In the genomic region with DNA sequence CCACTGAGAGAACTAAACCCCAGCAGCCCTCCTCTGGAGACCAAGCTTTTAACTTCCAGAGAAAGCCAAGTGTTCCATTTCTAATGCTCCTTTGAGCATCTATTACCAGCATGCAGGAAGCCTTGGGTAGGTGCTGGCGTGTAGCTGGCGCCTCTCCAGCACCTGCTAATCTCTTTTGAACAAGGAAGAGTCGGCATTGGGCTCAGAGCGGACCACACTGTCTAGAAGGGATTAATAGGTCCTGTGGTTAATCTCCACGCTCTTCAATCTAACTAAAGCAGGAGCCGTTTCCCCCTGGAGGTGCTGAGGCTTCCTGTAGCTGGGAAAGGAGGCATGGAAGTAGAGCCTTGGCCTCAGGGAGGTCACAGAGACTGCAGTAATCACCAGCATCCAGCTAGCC, we compare ENCODE assay signal across 23 mouse cellular contexts. TPM values are rescaled to one million over a fixed set of nuclear protein-coding genes. Genes with fewer than 3 reads are reported as not detected.
A peak's percentile ranks its signal among the peaks of the same experiment; 100 is the strongest.
DNase-seq lines count a peak whose midpoint lies in the region; ATAC-seq lines count a peak whose summit lies in the region.
"Had no signal": no experiment of that assay in that cellular context is flagged by ENCODE, and none has a peak within 500 bp of the region (broad histone marks: within the 10 kb centered on the region; RNA-seq: fewer than 3 reads in every experiment).

No protein-coding gene starts in this region.

- H3K9me3 ChIP-seq in forebrain, embryonic 13.5 days (replicated peaks), result no peaks in the 10 kb centered on the region
- H3K9me3 ChIP-seq in forebrain, embryonic 16.5 days (ENCODE audit: control insufficient read depth, low read length), result no peaks in the 10 kb centered on the region
- H3K9me3 ChIP-seq in midbrain, embryonic 10.5 days (replicated peaks), result no peaks in the 10 kb centered on the region
- no peaks in the 10 kb centered on the region for H3K9me3 ChIP-seq in midbrain, embryonic 11.5 days (ENCODE audit: control insufficient read depth, low read length)
- H3K9me3 ChIP-seq: embryonic facial prominence, embryonic 12.5 days; heart, embryonic 15.5 days; intestine, embryonic 15.5 days; limb, embryonic 10.5 days had no signal

- ATAC-seq in forebrain, embryonic 13.5 days, result no peak
- no peak for ATAC-seq in forebrain, embryonic 16.5 days
- no peak for ATAC-seq in midbrain, embryonic 11.5 days (ENCODE audit: low FRiP score)
- ATAC-seq in megakaryocyte-erythroid progenitor cell, adult 5-6 weeks (replicated peaks; ENCODE audit: low FRiP score, low TSS enrichment, poor library complexity, severe bottlenecking), result peak; percentile 46
- ATAC-seq: intestine, embryonic 15.5 days had no signal

- DNase-seq in midbrain, embryonic 10.5 days (ENCODE audit: low spot score), result no peak
- DNase-seq in midbrain, embryonic 11.5 days (ENCODE audit: low spot score, missing footprints), result no peak
- peak; percentile 73 for DNase-seq in retina, postnatal 1 day
- no peak for DNase-seq in adipocyte (ENCODE audit: low spot score)
- DNase-seq: adrenal gland, postnatal 36 days; cerebellum, adult 2 months; gastrocnemius, postnatal 14 days; heart, adult 2 months; kidney, adult 9 months; kidney, postnatal 25 days; lung, adult 2 months; lung, postnatal 36 days; right cerebral cortex, postnatal 25 days; thymus, adult 2 months had no signal

- peaks cover 37% of the 10 kb centered on the region for H3K4me1 ChIP-seq in forebrain, embryonic 13.5 days
- peaks cover 17% of the 10 kb centered on the region for H3K4me1 ChIP-seq in forebrain, embryonic 16.5 days (replicated peaks; ENCODE audit: control insufficient read depth, insufficient read depth, low read length)
- peaks cover 34% of the 10 kb centered on the region for H3K4me1 ChIP-seq in midbrain, embryonic 10.5 days
- peaks cover 5% of the 10 kb centered on the region; the same call in 1 of the 2 replicates for H3K4me1 ChIP-seq in midbrain, embryonic 11.5 days (ENCODE audit: control insufficient read depth, insufficient read depth, low read length)
- H3K4me1 ChIP-seq: intestine, embryonic 15.5 days had no signal

- H3K4me3 ChIP-seq in forebrain, embryonic 13.5 days, result no peak overlapping the region
- H3K4me3 ChIP-seq in forebrain, embryonic 16.5 days (replicated peaks; ENCODE audit: low read length), result no peak overlapping the region
- H3K4me3 ChIP-seq in midbrain, embryonic 10.5 days, result no peak overlapping the region
- H3K4me3 ChIP-seq in midbrain, embryonic 11.5 days (ENCODE audit: low read depth, low read length), result no peak overlapping the region
- H3K4me3 ChIP-seq: embryonic facial prominence, embryonic 12.5 days; heart, adult 2 months; heart, embryonic 15.5 days; intestine, embryonic 15.5 days; limb, embryonic 10.5 days had no signal

- no peak overlapping the region for H3K4me2 ChIP-seq in forebrain, embryonic 13.5 days
- H3K4me2 ChIP-seq in forebrain, embryonic 16.5 days (ENCODE audit: low read length), result no peak overlapping the region
- no peak overlapping the region for H3K4me2 ChIP-seq in midbrain, embryonic 11.5 days
- H3K4me2 ChIP-seq: embryonic facial prominence, embryonic 12.5 days; heart, embryonic 15.5 days; intestine, embryonic 15.5 days had no signal

- 24% methylated on average over 6 of the region's 6 CpGs for WGBS in forebrain, embryonic 13.5 days
- 19% methylated on average over 6 of the region's 6 CpGs for whole genome bisulfite sequencing in forebrain, embryonic 16.5 days
- 36% methylated on average over 6 of the region's 6 CpGs for WGBS in midbrain, embryonic 10.5 days
- whole genome bisulfite sequencing in midbrain, embryonic 11.5 days, result 24% methylated on average over 6 of the region's 6 CpGs

- H3K27me3 ChIP-seq in forebrain, embryonic 13.5 days, result 0 out of 2 replicates have a peak, but pooled peaks cover 7% of the 10 kb centered on the region
- H3K27me3 ChIP-seq in forebrain, embryonic 16.5 days (replicated peaks; ENCODE audit: control insufficient read depth, insufficient read depth, low read length), result no peaks in the 10 kb centered on the region
- H3K27me3 ChIP-seq in midbrain, embryonic 10.5 days (ENCODE audit: low read depth, poor library complexity, severe bottlenecking), result no peaks in the 10 kb centered on the region
- H3K27me3 ChIP-seq in midbrain, embryonic 11.5 days (ENCODE audit: control insufficient read depth, insufficient read depth, low read length), result no peaks in the 10 kb centered on the region
- H3K27me3 ChIP-seq: embryonic facial prominence, embryonic 12.5 days had no signal

- no peak overlapping the region for H3K9ac ChIP-seq in forebrain, embryonic 13.5 days
- no peak overlapping the region for H3K9ac ChIP-seq in forebrain, embryonic 16.5 days (replicated peaks; ENCODE audit: low read depth, low read length)
- no peak overlapping the region for H3K9ac ChIP-seq in midbrain, embryonic 11.5 days (ENCODE audit: low read length)
- H3K9ac ChIP-seq: embryonic facial prominence, embryonic 12.5 days; heart, embryonic 15.5 days; intestine, embryonic 15.5 days had no signal

- peak overlapping the region; percentile 16 for H3K27ac ChIP-seq in forebrain, embryonic 13.5 days
- H3K27ac ChIP-seq in forebrain, embryonic 16.5 days (ENCODE audit: low read length), result no peak overlapping the region
- peak overlapping the region; percentile 38 for H3K27ac ChIP-seq in midbrain, embryonic 10.5 days (replicated peaks)
- no peak overlapping the region for H3K27ac ChIP-seq in midbrain, embryonic 11.5 days (ENCODE audit: low read depth, low read length)
- H3K27ac ChIP-seq: embryonic facial prominence, embryonic 12.5 days; heart, adult 2 months; heart, embryonic 15.5 days; intestine, embryonic 15.5 days; limb, embryonic 10.5 days had no signal

- no peaks in the 10 kb centered on the region for H3K36me3 ChIP-seq in forebrain, embryonic 13.5 days (ENCODE audit: poor library complexity, severe bottlenecking)
- H3K36me3 ChIP-seq in forebrain, embryonic 16.5 days (ENCODE audit: control insufficient read depth, insufficient read depth), result no peaks in the 10 kb centered on the region
- H3K36me3 ChIP-seq in midbrain, embryonic 10.5 days, result no peaks in the 10 kb centered on the region
- H3K36me3 ChIP-seq in midbrain, embryonic 11.5 days (ENCODE audit: control insufficient read depth, insufficient read depth, low read length), result no peaks in the 10 kb centered on the region
- H3K36me3 ChIP-seq: embryonic facial prominence, embryonic 12.5 days; heart, embryonic 15.5 days; intestine, embryonic 15.5 days; limb, embryonic 10.5 days had no signal

RNA-seq across cellular contexts. Expression of a gene that starts 27.6 kb away (rescaled TPM):
- polyA plus RNA-seq in forebrain, embryonic 13.5 days (2015; fragmentation: Nextera tagmentation; extraction: Ambion mirVana), result 3.4 and 3.5 TPM in 2 replicates
- polyA plus RNA-seq in forebrain, embryonic 16.5 days (2015; fragmentation: Nextera tagmentation; extraction: Ambion mirVana), result 5.8 and 6.1 TPM in 2 replicates
- 1.1 and 1.9 TPM in 2 replicates for polyA plus RNA-seq in midbrain, embryonic 10.5 days (2016; fragmentation: Nextera tagmentation; extraction: Ambion mirVana)
- polyA plus RNA-seq in midbrain, embryonic 11.5 days (2014; fragmentation: Nextera tagmentation; extraction: Ambion mirVana), result 1.7 and 2.1 TPM in 2 replicates
- total RNA-seq in megakaryocyte-erythroid progenitor cell, adult 5-6 weeks (2014; fragmentation: Nextera tagmentation), result not detected in 2 replicates
- not detected in 2 replicates for total RNA-seq in megakaryocyte-erythroid progenitor cell, adult 5-6 weeks (2017)
- total RNA-seq: CH12.LX; liver, adult 2 months had no signal

Comparison
In these comparisons a context has a peak if more than half of its experiments do, and no peak if none do; other contexts are left out.
1. H3K27ac ChIP-seq: peak in forebrain, embryonic 13.5 days (single experiment) and midbrain, embryonic 10.5 days (single experiment); none in forebrain, embryonic 16.5 days (single experiment) and midbrain, embryonic 11.5 days (single experiment).